Mouse (Mus musculus) kidney, postnatal 14 days (tissue): ENCODE results near the gene Prim1.

Experiments
- DNase-seq: peaks from one replicate; pipeline ENCODE4 v3.0.0; 2022; ENCODE audit warnings: mixed read lengths

Gene Prim1

DNA sequence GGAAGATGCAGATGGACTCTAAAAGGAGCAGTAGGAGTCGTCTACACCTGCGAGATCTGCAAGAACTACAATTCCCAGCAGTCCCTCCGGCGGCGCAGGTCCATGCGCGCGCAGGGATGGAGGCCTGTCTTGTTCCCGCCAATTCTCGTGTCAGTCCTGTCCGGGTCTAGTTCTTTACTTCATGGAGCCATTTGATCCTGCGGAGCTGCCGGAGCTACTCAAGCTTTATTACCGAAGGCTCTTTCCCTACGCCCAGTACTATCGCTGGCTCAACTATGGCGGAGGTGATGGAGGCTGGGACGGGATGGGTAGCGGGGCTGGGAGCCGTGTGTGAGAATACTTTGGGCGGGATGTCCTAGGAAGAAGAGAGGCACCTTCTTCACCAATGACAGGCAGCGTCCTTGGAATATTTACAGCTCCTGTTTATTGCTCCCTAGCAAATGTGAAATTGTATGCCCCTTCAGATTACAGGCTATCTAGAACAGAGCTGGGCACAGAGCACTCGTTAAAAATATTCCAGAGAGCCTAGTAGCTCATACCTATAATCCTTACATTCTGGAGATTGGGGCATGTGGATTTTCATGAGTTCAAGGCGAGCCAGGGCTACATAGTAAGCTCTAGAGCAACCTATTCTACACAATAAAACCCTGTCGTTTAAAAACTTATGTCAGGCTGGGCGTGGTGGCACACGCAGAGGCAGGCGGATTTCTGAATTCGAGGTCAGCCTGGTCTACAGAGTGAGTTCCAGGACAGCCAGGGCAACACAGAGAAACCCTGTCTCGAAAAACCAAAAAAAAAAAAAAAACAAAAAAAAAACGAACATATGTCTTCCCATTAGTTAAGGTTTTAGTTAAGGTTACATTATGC, at the start of gene Prim1:
Gene Prim1 (plus strand): TSS at position 101 of the 867 bp plus-strand sequence.
- DNase-seq = peak; percentile 89

DNA sequence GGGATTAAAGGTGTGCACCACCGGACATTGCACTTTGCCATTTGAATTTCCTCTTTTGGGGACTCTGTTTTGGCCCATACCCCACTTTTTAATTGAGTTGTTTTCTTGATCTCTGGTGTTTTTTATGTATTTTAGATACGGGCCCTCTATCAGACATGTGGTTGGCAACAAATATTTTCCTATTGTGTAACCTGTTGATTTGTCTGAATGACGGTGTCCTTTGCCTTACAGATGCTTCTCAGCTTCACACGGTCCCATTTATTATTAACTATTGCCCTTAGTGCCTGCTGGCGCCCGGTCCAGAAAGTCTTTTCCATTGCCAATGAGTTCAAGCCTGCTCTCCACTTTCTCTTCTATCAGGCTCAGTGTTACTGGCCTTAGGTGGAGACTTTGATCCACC, 48.5 kb upstream of the Prim1 start:
- peak; percentile 27 for DNase-seq

DNA sequence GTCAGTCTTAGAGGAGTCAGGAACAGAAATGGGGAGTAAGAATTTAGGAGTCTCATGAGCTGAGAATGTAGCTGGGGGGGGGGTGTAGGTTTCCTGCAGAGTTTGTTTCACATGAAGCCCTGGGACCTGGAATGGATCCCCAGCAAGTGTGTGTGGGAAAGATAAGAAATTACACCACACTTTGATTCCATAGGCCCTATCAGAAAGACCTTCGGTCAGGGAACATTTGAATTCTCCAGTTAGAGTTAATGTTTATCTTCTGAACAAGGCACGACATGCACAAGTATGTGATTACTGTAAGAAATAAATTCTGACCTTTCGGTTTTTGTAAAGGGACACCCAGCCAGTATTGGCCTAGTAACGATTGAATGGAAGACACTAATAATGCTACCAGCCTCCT, 45.1 kb upstream of the Prim1 start:
- DNase-seq = no peak

DNA sequence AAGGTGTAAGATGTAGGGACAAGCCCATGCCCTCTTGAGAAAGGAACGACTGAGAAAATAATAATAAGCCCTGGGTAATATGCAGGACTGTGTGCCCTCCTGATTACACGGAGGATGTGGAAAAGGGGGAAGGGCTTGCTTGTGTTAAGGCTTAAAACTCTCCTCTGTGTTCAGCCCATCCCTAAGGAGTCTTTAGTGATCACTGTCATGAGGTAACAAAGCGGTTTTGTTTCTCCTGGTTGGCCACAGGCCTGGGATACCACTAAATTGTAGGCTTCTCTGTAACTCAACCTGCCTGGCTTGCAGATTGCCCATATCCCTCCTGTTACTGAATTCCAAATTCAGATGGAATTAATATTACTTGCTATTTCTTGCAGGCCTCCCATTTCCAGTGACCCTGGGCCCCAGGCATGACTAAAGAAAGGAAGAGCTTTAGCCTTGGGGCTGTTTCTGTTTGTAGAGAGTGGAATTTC, 44.6 kb upstream of the Prim1 start:
- no peak for DNase-seq

DNA sequence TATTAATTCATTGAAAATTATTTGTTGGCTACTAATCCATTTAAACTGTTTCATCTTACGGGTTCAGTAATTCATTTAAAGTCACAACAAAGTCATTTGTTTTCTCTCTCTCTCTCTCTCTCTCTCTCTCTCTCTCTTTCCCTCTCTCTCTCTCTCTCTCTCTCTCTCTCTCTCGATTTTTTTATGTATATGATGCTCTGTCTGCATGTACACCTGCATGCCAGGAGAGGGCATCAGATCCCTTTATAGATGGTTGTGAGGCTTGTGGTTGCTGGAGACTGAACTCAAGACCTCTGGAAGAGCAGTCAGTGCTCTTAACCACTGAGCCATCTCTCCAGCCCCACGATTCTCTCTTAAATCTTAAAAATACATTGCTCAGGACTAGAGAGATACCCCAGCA, 43.8 kb upstream of the Prim1 start:
- no peak for DNase-seq

DNA sequence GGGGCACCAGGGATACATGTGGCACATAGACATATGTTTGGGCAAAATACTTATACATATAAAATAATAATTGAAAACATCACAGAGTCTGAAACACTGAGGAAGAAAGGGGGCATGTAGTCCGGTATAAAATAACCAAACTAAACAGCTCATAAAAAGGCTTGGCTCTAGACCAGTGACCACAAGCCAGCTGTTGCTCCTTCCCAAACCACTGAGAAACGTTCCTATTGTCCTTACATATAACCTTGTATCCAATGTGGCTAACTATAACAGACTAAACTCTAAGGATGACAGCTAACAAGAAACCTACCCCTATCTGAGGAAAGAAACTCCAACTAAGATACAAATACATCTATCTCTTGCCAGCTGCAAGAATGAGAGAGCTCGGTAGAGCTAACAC, 40.9 kb upstream of the Prim1 start:
- DNase-seq = no peak

DNA sequence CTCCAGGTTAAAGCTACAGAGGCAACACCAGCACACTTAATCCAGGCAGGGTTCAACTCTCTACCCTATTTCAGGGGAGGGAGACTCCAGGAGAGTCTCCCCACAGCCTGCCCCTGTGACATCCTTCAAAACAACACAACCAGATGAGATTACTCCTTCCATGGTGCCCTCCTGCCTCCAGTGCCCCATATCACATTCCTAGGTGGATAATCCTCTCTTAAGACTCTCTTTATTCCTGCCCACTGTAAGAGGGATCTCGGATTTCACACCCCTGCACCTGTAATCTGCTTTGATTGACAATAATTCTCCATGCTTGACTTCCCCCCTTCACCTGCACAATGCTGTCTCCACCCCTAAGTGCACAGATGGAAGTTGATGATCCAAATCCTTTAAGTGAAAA, 39.5 kb upstream of the Prim1 start:
- DNase-seq = no peak

DNA sequence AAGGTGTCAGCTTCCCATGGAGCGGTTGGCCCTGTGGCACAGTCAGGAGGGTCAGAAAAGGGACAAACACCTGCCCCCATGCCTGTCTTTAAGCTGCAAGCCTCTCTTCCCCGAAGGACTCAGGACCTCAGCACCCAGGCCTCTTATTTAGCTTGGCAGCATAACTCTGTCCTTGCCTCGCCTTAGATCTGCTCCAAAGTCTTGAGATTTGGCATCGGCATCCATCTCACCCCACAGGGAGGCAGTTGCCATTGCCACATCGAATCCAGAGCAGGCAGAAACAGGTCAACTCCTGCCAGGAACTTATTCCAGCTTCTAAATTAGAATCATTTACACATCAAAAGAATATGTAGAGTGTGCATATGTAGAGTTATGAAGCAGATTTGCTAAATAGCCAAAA, 30.3 kb upstream of the Prim1 start:
- DNase-seq = no peak

DNA sequence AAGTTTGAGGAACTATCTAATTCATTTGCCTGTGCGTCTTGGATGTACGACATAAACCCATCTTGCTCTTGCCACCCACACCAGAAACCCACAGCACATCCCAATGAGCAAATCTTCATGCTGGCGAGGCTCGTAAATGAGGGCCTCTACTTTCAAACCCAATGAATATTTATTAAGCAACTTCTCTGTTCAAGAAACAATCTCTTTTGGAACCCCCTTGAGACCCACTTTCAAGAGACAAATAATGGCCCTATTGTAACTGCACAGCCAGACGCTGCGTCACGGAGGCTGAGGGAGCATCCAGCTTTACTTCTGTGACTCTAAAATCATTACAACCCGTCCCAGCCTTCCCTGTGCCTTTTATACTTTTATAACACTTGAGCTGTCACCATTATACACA, 29.4 kb upstream of the Prim1 start:
- no peak for DNase-seq

DNA sequence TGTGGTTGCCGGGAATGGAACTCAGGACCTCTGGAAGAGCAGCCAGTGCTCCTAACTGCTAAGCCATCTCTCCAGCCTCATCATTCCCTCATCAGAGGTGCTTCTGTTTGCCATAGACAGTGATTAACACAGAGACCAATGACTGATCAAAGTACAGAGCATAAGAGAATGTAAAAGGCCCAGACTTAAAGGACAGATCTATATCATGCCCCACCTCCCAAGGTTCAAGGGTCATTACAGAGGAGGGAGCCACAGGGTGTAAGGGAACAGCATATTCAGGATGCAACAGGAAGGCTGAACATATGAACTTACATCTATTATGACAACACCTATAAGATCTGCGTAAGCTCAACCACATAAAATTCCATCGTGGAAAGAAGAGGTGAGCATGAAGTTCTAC, 18.3 kb upstream of the Prim1 start:
- no peak for DNase-seq

DNA sequence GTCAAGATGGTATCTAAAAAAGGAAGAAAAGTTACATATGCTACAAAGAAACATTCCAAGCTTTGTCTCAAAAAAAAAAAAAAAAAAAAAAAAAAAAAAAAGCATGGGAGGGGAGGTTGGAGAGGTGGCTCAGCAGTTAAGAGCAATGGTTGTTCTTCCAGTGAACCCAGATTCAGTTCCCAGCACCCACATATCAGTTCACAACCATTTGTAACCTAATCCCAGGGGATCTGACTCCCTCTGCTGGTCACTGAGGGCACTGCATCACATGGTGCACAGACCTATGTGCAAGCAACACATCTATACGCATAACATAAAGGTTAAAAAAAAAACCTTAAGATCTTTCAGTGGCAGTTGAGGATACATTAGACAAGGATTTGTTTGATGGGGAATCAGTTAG, 16.7 kb upstream of the Prim1 start:
- DNase-seq = no peak

DNA sequence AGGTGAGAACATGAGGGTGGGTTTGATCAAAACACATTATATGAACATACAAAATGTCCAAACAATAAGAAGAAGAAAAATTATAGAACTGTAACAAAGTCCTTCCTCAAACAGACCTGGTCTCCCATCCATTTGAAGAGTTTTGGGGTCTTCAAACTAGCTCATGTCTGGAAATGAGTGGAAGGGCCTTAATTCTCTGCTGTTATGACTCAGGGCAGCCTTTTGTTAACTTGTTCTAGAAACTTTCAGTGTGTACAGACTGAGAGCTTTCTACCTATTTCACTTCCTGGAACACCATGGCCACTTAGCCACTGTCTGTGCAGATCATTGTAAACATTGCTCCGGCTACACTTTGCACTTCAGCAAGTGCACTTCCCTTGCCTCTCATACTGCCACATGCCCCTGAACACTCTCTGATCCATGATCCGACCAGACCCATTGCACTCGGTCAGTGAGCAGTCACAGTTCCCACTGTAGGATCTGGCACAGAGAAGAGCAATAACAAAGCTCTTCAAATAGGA, 11.6 kb upstream of the Prim1 start:
- DNase-seq = no peak

DNA sequence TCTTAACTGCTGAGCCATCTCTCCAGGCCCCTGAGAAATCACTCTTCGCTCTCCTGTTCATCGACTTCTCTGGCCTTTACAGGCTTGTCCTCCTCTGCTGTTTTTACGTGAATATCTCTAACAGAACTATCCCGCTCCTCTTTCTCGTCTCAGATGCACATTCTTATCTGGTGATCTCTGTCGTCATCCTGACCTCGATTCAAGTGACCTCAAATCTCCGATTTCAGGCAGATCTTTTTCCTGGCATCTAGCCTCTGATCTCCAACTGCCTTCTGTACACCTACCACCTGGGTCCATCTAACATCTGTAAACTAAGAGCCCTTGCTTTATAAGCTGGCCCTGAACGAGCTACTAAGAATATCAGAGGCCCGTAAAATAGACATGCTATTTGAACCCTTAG, 10.1 kb upstream of the Prim1 start:
- no peak for DNase-seq

DNA sequence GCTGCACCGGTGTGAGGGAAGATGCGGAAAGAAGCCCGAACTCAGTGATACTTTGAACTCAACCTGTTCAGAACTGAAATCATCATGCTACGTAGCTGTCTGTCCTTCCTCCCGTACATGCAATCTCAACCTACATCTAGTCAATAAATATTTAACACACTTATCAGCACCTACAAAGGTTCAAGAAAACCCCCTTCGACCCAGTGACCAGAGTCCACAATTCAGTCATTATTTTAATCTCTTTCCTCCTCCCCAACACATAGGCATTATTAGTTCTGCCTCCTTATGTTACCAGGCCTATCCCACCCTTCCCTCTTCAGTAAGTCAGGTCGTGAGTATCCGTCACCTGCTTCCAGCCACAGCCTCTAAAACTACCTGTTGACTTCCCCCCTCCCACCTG, 9.5 kb upstream of the Prim1 start:
- DNase-seq = no peak

DNA sequence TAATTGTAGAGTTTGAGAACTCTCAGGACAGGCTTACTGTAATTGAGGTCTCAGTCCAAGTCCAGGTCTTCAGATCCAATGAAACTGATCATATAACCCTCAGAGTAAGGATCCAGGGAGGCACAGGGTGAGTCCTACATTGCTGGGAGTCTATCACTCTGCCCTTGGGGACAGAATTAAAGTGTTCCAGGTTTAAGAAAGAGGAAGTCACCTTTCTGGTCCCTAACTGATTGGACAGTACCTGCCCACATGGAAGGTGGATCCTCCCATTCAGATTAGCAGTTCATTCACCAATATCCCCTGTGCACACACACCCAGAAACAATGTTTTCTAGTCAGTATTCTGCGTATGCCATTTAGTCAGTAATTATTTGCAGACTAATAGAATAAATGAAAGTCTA, 7.5 kb upstream of the Prim1 start, which contains the start of gene Hsd17b6:
Gene Hsd17b6 (minus strand): TSS at position 166 of the 400 bp plus-strand sequence.
- DNase-seq = no peak

DNA sequence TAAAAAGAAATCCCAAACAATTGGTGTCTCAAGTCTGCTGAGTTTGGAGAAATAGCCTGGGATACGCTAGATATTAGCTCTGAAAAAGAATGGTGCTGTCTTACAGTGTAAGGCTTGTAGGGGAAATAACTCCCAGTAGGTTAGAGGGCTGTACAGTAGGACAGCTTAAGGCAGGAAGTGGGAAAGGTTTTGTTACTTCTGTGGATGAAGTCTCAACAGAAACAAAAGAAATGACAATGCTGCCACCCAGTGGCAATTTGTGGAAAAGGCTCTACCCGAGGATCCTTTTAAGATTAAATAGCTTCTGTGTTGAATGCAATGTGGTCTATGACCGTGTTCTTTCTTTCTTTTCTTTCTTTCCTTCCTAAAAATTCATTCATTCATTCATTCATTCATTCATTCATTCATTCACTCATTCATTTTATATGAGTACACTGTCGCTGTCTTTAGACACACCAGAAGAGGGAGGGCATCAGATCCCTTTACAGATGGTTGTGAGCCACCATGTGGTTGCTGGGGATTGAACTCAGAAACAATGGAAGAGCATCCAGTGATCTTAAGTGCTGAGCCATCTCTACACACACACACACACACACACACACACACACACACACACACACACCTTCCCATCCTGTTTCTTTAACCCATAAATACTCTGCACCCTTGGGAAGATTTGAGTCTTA, 6.6 kb upstream of the Prim1 start:
- DNase-seq = peak; percentile 84

DNA sequence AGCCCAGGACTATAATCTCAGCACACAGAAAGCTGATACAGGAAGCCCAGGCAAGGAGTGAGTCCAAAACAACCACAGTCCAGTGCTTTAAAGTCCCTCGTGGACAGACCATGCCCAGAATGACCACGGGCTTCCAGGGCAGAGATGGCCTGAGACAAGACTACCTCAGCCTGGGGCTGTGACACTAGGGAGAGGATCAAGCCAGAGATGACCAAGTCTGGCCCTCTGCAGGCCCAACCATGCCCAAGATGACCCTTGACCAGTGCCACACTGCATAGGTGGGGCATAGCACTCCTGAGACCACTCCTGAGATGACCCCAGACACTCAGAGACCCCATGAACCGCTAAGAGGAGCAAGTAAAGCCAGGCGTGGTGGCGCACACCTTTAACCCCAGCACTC, 5.2 kb upstream of the Prim1 start:
- DNase-seq = no peak

DNA sequence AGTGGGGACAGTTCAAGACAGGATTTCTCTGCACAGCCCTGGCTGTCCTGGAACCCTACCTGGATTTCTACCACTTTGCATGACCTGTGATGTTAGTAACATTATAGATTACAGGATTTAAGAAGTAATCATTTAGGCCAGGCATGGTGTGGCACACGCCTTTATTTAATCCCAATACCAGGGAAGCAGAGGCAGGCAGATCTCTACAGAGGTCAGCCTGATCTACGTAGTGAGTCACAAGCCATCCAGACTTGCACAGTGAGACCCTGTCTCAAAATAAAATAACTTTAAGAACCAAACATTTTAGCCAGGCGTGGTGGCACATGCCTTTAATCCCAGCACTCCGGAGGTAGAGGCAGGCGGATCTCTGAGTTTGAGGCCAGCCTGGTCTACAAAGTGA, 7.2 kb downstream of the Prim1 start:
- no peak for DNase-seq

DNA sequence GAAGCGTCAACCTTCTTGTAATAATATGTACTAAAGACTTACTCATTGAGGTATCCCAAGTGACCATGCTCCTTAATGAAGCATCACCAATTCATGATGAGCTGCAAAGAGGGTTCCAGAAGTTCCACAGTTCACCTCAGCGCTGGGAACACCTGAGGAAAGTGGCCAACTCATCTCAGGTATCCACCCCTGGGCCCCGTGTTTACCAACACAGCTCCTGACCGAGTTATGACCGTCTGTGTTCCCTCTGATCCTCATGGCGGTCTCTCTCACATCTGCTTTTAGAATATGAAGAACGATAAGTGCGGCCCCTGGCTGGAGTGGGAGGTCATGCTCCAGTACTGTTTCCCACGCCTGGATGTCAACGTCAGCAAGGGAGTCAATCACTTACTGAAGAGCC, 8.5 kb downstream of the Prim1 start:
- DNase-seq = no peak

DNA sequence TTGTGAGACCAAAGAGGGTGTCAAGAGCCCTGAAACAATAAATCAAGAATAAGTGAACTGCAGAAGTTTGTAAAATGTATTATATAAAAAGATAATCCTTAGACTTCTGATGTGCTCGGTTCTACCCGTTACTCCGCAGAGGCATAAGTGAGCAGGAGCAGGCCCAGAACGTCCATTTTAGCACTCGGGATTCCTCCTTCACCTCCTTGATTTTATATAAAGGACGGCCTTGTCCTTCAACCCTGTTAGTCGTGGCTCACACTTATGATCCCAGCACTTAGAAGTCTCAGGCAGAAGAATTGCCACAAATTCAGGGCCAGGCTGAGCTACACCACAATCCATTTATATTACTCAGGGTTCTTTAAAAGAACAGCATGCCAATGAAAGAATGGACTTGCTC, 15.0 kb downstream of the Prim1 start:
- DNase-seq = no peak

DNA sequence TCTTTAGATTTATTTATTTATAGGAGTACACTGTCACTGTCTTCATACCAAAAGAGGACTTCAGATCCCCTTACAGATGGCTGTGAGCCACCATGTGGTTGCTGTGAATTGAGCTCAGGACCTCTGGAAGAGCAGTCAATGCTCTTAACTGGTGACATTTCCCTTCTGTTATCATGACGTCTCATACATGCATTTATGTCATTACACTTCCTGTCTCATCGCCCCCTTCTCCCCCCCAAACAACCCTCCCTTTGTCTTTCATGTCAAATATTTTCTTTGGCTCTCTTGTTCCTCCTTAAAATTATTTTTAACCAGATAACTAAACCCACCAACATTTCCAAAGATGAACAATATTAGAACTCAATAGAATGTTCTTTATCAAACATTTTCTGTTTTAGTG, 15.9 kb downstream of the Prim1 start:
- no peak for DNase-seq

DNA sequence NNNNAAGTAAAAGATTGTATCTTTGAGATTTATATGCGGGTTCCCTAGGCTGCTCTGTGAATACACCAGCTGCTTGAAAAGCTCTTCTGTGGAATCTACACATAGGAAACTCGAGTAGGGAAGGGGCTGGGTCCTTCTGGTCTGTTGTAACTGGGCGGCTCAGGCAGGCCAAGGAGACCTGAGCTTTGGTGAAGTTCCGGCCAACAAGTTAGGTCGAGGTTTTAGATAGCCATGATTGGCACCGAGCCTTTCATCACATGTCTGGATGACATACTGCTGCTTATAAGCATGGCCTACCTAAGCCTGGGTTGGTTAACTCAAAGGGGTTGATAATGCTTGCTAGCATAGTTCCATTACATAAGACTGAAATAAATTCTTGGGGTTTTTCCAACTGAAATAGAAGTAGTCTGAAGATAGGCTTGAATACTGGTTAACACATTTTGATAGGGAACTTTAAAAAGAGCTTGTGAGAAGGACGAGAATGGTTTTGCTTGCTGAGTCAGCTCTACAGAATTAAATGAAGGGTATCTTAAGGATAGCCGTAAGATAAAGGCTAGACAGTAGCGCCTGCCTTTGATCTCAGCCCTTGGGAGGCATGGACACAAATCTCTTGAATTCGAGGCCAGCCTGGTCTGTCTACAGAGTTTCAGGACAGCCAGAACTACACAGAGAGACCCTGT, 21.9 kb downstream of the Prim1 start:
- peak; percentile 69 for DNase-seq

DNA sequence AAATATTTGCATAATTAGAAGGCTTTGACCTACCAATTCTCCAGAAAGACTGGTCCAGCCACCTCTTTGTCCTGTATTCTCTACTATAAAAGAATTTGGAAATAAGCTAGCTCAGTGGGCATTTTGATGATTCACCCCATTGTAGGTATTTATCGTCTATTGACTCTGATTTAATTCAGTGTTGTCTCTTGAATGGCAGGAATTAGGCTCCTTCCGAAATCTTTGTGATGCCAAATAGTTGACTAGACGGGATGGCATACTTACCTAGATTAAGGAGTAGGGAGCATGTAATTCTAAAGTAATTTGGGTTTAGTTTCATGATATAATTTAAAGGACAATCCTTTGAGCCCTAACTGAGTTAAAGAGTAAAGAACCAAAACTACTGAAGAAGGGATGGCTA, 23.0 kb downstream of the Prim1 start:
- no peak for DNase-seq

DNA sequence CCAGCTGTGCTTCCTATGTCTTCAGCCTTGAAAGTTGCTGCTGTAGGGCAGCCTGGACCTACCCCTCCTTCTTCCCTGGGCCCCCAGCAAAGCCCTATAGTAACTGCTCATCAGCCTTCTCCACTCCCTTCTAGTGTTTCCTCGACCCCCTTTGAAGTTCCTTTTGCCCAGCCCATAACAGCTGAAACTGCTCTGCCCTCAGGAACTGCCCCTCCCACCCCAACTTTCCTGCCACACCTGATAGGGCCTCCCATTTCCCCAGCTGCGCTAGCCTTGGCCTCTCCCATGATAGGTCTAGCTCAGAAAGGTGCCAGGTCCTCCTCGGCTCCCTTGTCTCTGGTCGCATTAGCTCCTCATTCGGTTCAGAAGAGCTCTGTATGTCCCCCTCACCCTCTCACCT, 24.2 kb downstream of the Prim1 start:
- DNase-seq = no peak
